Mouse (Mus musculus): ENCODE measurements around the gene Pkd1l2. TPM values are rescaled to one million over a fixed set of nuclear protein-coding genes. Genes with fewer than 3 reads are reported as not detected.

Pkd1l2 gene
- polyA plus RNA-seq, 1 experiment from 2014 or later, result not detected

DNA sequence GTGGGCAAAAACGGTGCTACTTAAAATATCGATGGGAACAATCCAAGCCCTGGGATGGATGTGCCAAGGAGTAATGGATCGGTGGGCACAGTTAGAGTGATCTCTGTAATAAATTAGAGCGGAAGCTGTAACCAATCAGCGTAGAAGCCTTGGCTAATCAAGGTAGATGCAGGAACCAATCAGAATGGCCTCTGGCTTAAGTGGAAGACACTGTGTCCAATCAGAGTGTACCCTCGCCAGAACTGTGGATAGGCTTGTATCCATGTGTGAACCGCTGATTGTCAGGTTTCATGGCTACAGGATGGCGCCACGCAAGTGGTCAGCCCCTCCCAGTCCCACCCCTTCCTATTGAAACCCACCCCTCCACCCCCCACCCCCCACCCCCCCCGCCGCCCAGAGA is 14.9 kb downstream of the Pkd1l2 start:
- Histone ChIP-seq H3K4me2 (no peak overlapping the region), H3K27ac (ENCODE audit: low read depth) (no peak overlapping the region), H3K36me3 (ENCODE audit: insufficient read depth) (no peaks in the 10 kb centered on the region), H3K9me3 (ENCODE audit: low read depth, low read length) (peaks cover 2% of the 10 kb centered on the region; the same call in 1 of the 2 replicates), H3K4me1 (ENCODE audit: insufficient read depth) (no peaks in the 10 kb centered on the region), H3K9ac (no peak overlapping the region), H3K4me3 (ENCODE audit: low read depth, low read length) (no peak overlapping the region), H3K27me3 (ENCODE audit: insufficient read depth, low read length) (no peaks in the 10 kb centered on the region)
- TF ChIP-seq CTCF (IDR thresholded peaks at IDR 0.05; ENCODE audit: low read depth), result no peak
- ATAC-seq (ENCODE audit: insufficient read depth) (no peak), DNase-seq (no peak)
- 85% methylated on average over 11 of the region's 11 CpGs for WGBS

- no peak for ATAC-seq (ENCODE audit: insufficient read depth)
- H3K9me3 ChIP-seq (ENCODE audit: low read depth, low read length), result peaks cover 4% of the 10 kb centered on the region; the same call in 1 of the 2 replicates
- no peaks in the 10 kb centered on the region for H3K4me1 ChIP-seq (ENCODE audit: insufficient read depth)
- H3K4me3 ChIP-seq (ENCODE audit: low read depth, low read length), result no peak overlapping the region
- no peaks in the 10 kb centered on the region for H3K27me3 ChIP-seq (ENCODE audit: insufficient read depth, low read length)
- no peak for DNase-seq
- no peaks in the 10 kb centered on the region for H3K36me3 ChIP-seq (ENCODE audit: insufficient read depth)
- TF ChIP-seq CTCF (IDR thresholded peaks at IDR 0.05; ENCODE audit: low read depth), result no peak
- 77% methylated on average over 7 of the region's 7 CpGs for WGBS
- no peak overlapping the region for H3K9ac ChIP-seq
- no peak overlapping the region for H3K4me2 ChIP-seq
- no peak overlapping the region for H3K27ac ChIP-seq (ENCODE audit: low read depth)
Observed at GRCm38 (mm10) chr8:117066955-117067354, 15.3 kb downstream of the Pkd1l2 start.

- H3K9me3 ChIP-seq (ENCODE audit: low read depth, low read length), result peaks cover 4% of the 10 kb centered on the region; the same call in 1 of the 2 replicates
- H3K4me1 ChIP-seq (ENCODE audit: insufficient read depth), result no peaks in the 10 kb centered on the region
- 54% methylated on average over 13 of the region's 13 CpGs for WGBS
- no peaks in the 10 kb centered on the region for H3K27me3 ChIP-seq (ENCODE audit: insufficient read depth, low read length)
- no peak overlapping the region for H3K9ac ChIP-seq
- no peak overlapping the region for H3K27ac ChIP-seq (ENCODE audit: low read depth)
- no peak for TF ChIP-seq CTCF (IDR thresholded peaks at IDR 0.05; ENCODE audit: low read depth)
- H3K4me2 ChIP-seq, result no peak overlapping the region
- ATAC-seq (ENCODE audit: insufficient read depth), result no peak
- H3K36me3 ChIP-seq (ENCODE audit: insufficient read depth), result no peaks in the 10 kb centered on the region
- H3K4me3 ChIP-seq (ENCODE audit: low read depth, low read length), result no peak overlapping the region
- DNase-seq, result peak; percentile 30
Observed at GRCm38 (mm10) chr8:117061180-117061880, 20.9 kb downstream of the Pkd1l2 start.

DNA sequence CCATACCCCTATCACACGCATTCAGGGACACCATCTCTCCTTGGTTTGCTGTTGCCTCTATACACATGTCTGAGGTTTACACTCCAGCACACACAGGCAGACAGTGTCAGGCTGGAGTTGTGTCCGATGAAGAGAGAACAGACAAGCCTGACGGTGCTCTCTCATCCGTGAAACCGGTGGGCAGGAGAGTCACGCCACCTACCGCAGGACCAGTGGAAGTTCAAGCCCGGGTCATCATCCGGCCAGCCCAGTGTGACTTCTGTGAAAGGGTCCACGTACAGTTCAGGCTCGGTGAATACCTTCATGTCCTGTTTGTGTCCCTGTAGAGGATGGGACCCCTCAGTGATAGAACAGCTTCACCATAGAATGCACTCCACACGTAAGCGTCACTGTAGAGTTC is 21.9 kb downstream of the Pkd1l2 start:
- no peaks in the 10 kb centered on the region for H3K27me3 ChIP-seq (ENCODE audit: insufficient read depth, low read length)
- H3K4me2 ChIP-seq, result no peak overlapping the region
- peaks cover 4% of the 10 kb centered on the region; the same call in 1 of the 2 replicates for H3K9me3 ChIP-seq (ENCODE audit: low read depth, low read length)
- no peak for DNase-seq
- no peak overlapping the region for H3K27ac ChIP-seq (ENCODE audit: low read depth)
- no peak for ATAC-seq (ENCODE audit: insufficient read depth)
- H3K4me1 ChIP-seq (ENCODE audit: insufficient read depth), result no peaks in the 10 kb centered on the region
- H3K4me3 ChIP-seq (ENCODE audit: low read depth, low read length), result no peak overlapping the region
- no peak overlapping the region for H3K9ac ChIP-seq
- no peak; the same call in 1 of the 2 replicates for TF ChIP-seq CTCF (IDR thresholded peaks at IDR 0.05; ENCODE audit: low read depth)
- H3K36me3 ChIP-seq (ENCODE audit: insufficient read depth), result no peaks in the 10 kb centered on the region
- WGBS, result 71% methylated on average over 13 of the region's 13 CpGs

- H3K27ac ChIP-seq (ENCODE audit: low read depth), result no peak overlapping the region
- no peak for ATAC-seq (ENCODE audit: insufficient read depth)
- 57% methylated on average over 7 of the region's 7 CpGs for WGBS
Observed at GRCm38 (mm10) chr8:117059021-117059420, 23.2 kb downstream of the Pkd1l2 start.

DNA sequence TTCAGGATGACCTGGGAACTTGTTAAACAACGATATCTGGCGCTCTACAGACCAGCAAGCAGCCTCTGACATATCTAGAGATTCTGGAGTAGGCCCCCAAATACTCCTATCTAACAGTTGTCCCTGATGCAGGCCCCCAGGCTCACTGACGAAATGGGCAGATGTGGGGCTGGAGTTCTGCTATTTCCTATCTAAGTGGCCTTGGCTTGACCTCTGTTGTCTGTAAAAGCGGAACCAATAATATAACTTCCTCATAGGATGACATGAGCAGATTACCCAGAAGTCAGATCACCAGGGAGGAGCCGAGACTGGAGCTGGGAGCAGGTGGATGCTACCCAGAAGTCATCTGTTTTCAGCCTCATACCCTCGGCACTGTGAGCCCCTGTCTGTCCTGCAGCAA is 27.2 kb downstream of the Pkd1l2 start:
- 63% methylated on average over 6 of the region's 6 CpGs for WGBS
- no peak for ATAC-seq (ENCODE audit: insufficient read depth)
- Histone ChIP-seq H3K4me1 (ENCODE audit: insufficient read depth) (no peaks in the 10 kb centered on the region), H3K9me3 (ENCODE audit: low read depth, low read length) (no peaks in the 10 kb centered on the region), H3K9ac (no peak overlapping the region), H3K36me3 (ENCODE audit: insufficient read depth) (no peaks in the 10 kb centered on the region), H3K4me3 (ENCODE audit: low read depth, low read length) (no peak overlapping the region), H3K27me3 (ENCODE audit: insufficient read depth, low read length) (no peaks in the 10 kb centered on the region), H3K27ac (ENCODE audit: low read depth) (no peak overlapping the region), H3K4me2 (no peak overlapping the region)
- no peak for DNase-seq
- no peak for TF ChIP-seq CTCF (IDR thresholded peaks at IDR 0.05; ENCODE audit: low read depth)

More at GRCm38 (mm10) chr8:117059021-117059420, 23.2 kb downstream of the Pkd1l2 start:
- H3K9ac ChIP-seq, result no peak overlapping the region
- no peak for TF ChIP-seq CTCF (IDR thresholded peaks at IDR 0.05; ENCODE audit: low read depth)
- H3K4me3 ChIP-seq (ENCODE audit: low read depth, low read length), result no peak overlapping the region
- H3K27me3 ChIP-seq (ENCODE audit: insufficient read depth, low read length), result no peaks in the 10 kb centered on the region
- DNase-seq, result no peak
- no peaks in the 10 kb centered on the region for H3K4me1 ChIP-seq (ENCODE audit: insufficient read depth)
- H3K9me3 ChIP-seq (ENCODE audit: low read depth, low read length), result peaks cover 4% of the 10 kb centered on the region; the same call in 1 of the 2 replicates
- no peak overlapping the region for H3K4me2 ChIP-seq
- no peaks in the 10 kb centered on the region for H3K36me3 ChIP-seq (ENCODE audit: insufficient read depth)

- Histone ChIP-seq H3K27me3 (ENCODE audit: insufficient read depth, low read length) (no peaks in the 10 kb centered on the region), H3K9ac (no peak overlapping the region), H3K36me3 (ENCODE audit: insufficient read depth) (no peaks in the 10 kb centered on the region), H3K4me2 (no peak overlapping the region), H3K27ac (ENCODE audit: low read depth) (no peak overlapping the region), H3K4me3 (ENCODE audit: low read depth, low read length) (no peak overlapping the region), H3K4me1 (ENCODE audit: insufficient read depth) (no peaks in the 10 kb centered on the region), H3K9me3 (ENCODE audit: low read depth, low read length) (no peaks in the 10 kb centered on the region)
- ATAC-seq (ENCODE audit: insufficient read depth) (no peak), DNase-seq (no peak)
- 87% methylated on average over 3 of the region's 3 CpGs for WGBS
- no peak for TF ChIP-seq CTCF (IDR thresholded peaks at IDR 0.05; ENCODE audit: low read depth)
Observed at GRCm38 (mm10) chr8:117054146-117054545, 28.1 kb downstream of the Pkd1l2 start.

Measured in lung, embryonic 14.5 days (tissue).